Mouse (Mus musculus) cerebellum, adult 8-10 months (tissue): ENCODE results near the gene Appl1.

Experiments
- DNase-seq: peaks from one replicate; pipeline ENCODE4 v3.0.0; 2022

Appl1 gene

GRCm38 (mm10) chr14:26971106-26971789 is at the start of gene Appl1:
Appl1 (minus strand) TSS chr14:26971232.
- no peak for DNase-seq

GRCm38 (mm10) chr14:27019850-27020249 is 48.8 kb upstream of the Appl1 start:
- no peak for DNase-seq

DNA sequence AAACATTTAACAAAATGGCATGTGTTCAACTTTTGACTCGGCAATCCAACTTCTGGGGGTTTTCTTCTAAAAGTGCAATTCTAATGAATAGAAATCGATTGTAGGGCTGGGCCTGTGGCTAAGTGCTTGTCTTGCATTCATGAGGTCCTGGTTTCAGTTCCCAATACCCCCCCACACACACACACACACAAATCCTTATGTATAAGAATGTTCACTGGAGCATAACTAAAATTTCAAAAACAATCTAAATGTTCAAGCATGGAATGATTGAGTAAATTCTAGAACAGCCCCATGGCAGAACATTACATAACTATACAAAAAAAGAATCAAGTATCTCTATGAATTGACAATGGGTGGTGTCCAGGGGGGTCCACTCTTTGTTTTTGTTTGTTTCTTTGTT is 46.9 kb upstream of the Appl1 start:
- no peak for DNase-seq

DNA sequence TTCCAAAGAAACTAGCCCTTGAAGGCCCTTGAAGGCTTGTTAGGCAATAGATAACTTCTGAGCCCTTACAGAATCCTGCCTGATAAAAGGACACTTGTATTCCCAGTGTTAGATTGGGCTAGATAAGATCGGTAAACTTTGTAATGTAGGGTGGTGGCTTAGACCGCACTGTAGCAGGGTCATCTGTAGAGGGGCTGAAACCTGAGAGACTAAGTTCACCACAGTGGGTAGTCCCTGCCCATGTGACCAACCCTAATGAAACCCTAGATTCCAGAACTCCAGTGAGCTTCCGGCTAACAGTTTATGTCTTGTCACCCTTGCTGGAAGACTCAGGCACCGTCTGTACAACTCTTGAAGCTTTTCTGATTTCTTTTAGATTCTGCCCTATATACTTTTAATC is 42.6 kb upstream of the Appl1 start:
- no peak for DNase-seq

GRCm38 (mm10) chr14:27011561-27011960 is 40.5 kb upstream of the Appl1 start:
- no peak for DNase-seq

GRCm38 (mm10) chr14:27005937-27006336 is 34.9 kb upstream of the Appl1 start:
- no peak for DNase-seq

DNA sequence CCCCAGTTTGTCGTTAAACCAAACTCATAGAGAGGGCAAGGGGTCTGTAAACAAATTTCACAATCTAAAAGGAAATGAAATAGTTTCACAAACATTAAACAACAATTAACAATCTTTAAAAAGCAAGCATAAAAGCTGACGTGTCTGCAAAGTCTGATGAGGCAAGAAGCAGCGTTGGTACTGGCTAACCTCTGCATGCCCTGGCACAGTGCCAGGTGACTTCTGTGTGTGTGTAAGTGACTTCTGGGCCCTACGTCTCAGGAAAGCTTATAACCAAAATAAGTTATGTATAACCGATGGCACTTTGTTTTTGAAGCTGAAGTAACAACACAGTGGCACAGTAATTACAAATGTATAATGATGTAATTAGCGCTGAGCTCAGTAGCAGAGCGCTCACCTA is 33.9 kb upstream of the Appl1 start:
- DNase-seq = no peak

- DNase-seq = no peak
These were observed 29.4 kb upstream of the Appl1 start for GRCm38 (mm10) chr14:27000386-27000785.

DNA sequence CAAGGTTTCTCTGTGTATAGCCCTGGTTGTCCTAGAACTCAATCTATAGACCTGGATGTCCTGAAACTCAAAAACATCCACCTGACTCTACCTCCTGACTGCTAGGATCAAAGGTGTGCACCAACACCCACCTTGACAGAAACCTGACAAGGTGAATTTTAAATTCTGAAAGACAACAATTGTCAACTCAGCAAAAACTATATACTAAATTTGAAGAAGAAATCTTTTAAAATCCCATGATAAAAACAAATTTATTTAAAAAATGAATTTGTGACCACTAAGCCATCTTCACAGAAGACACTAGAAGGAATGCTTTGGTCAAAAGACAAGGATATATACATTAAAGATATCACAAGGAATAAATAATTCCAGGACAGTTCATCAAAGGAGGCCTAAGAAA is 25.2 kb upstream of the Appl1 start:
- DNase-seq = no peak

DNA sequence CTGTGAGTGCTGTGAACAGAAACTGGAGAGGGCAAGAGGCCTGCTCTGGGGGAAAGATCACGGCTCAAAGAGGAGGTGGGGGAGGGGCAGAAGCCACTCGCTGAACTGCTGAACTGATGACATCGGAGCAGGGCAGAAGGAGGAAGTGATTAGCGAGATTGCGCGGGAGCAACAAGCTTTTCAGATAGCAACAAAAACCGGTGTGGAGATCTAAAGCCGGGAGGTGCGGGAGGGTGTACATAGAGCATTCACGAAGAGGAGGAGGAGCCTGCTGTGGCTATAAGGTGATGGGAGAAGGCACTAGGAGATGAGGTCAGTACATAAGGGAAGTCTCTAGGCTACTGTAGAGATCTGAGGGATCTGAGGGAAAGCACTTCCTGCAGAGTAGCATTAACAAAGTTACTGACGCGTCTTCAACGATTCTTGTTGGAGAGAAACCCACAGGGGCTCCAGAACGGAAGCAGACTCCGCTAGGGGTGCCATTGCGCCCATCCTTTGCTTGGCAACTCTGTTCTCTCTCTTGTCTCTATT is 23.2 kb upstream of the Appl1 start, which contains the start of gene Hesx1:
Gene Hesx1, plus strand, starts transcription at position 206 of the 531 bp plus-strand sequence.
- no peak for DNase-seq

GRCm38 (mm10) chr14:26993427-26993826 is 22.4 kb upstream of the Appl1 start:
- no peak for DNase-seq

- no peak for DNase-seq
These were observed 20.6 kb upstream of the Appl1 start for GRCm38 (mm10) chr14:26991622-26992021.

DNA sequence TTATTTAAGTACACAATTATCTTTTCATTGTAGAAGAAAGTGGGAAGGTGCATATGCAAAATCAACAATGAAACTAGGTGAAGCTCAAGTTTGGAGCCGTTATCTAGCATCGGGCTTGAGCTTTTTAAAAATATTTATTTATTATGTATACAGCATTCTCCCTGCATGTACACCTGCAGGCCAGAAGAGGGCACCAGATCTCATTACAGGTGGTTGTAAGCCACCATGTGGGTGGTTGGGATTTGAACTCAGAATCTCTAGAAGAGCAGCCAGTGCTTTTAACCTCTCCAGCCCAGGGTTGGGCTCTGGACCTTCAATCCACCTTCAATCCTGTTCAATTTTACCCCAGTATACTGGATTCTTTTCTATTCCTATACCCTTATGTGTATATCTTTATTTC is 17.7 kb upstream of the Appl1 start:
- DNase-seq = no peak

DNA sequence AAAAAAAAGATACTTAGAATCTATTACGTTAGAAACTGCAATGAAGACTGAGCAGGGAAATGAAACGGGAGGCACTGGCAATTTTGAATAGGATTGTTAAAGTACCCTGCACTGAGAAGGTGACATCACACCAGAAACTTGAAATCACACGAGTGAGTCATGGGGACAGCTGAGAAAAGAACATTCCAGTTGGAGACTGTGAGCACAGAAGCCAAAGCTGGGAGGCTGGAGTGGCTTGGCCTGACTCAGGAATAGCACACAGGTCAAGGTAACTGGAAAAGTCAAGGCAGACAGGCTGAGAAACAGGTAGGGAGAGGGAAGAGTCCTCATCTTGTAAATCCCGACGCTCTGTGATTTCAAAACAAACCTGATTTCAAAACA is 11.1 kb upstream of the Appl1 start:
- DNase-seq = no peak

DNA sequence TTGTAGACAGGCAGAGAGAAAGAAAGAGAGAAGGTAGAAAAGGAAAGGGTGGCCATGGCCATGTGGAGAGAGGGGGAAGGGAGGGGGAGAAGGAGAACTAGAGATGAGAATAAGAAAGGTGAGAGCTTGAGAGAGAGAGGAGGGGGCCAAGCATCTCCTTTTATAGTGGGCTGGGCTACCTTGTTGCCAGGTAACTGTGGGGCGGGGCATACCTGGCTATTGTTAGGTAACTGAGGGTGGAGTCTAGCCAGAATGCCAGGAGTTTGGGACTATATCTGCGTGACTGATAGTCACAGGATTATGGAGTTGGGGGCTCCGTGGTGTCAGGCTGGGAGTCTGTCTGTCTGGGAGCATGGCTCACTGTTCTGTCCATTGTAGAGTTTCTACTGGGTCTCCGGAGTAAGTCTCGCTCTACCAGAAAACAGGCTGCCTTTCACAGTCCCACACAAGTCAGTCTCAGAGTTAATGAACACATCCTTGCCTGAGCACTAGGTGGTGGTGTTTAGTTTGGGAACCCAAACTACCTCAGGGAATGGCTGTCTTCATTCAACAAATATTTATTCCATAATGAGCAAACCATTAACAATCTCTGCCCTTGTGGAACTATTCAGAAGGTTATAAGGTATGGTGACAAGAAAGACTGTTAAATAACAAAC is 10.6 kb upstream of the Appl1 start:
- DNase-seq = no peak

DNA sequence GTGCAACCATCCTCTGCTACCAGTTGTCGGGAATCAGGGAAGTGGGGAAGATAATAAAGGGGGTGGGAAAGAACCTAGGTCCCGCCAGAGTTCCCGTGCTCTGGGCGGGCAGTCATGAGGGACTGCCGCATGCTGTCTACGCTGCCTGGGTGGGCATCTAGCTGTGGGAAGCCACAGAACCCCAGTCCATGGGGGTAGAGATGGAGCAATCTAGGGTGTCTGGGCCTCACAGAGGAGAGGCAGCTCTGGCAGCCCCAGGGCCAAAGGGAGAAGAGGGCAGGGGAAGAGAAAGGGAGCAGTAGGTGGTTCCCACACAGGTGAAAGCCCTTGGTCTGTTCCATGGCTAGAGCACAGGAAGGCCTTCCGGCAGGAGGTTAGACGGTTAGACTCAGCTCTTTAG is 10.0 kb upstream of the Appl1 start:
- no peak for DNase-seq

GRCm38 (mm10) chr14:26979808-26980207 is 8.8 kb upstream of the Appl1 start:
- DNase-seq = no peak

DNA sequence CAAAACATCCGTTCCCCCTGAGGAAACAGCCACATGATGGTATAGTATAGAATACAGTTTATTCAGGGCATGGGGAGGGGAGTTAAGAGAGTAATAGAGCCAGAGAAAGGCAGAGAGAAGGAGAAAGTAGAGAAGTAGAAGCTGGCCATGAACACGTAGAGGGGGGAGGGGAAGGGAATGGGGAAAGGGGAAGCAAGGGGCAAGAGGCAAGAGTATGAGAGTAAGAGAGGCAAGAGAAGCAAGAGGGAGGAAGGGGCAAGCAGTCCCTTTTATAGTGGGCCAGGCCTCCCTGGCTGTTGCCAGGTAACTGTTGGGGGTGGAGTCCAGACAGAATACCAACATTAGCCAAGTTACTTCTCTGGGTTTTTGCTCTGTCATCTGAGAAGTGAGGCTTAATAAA is 6.5 kb upstream of the Appl1 start:
- DNase-seq = no peak

DNA sequence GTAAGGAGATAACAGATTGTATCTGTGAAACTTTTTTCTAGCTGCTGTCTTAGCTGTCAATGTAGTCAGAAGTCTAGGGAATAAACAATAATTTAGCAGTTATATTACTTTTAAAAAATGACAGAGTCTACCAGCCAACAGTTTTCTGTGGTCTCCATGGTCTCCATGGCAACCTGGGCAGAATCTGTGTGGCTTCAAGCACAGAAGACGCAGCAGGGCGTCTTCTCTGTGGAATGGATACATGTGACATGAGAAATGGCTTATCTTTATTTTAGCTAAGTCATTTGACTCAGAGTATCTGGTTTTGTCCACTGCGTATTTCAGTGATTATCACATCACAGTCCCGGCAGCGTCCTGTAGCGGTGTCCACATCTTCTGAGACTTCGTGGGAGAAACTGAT is 5.2 kb upstream of the Appl1 start:
- no peak for DNase-seq

- DNase-seq = no peak
These were observed 4.5 kb upstream of the Appl1 start for GRCm38 (mm10) chr14:26975490-26975889.

- no peak for DNase-seq
These were observed 2.1 kb upstream of the Appl1 start for GRCm38 (mm10) chr14:26973089-26973488.

DNA sequence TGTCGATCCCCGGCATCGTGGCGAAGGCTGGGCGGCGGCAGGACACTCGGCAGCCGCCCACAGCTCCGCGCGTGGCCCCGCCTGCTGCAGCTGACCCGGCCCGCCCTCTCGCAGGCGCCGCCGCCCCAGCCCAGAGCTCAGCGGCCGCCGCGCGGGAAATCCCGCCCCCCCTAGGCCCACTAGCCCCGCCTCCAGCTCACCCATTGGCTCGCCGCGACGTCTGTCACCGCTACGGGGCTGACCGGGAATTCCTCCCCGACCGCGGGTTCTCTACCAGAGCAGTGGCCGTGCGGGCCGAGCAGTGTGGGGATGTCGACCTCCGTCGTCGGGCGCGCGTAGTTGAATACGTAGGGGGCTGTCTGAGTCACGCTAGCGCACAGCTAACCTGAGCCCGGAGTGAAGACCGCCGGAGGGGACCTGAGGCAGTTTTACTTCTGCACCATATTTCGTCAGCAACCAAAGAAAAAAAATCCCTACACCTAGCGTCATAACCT is 546 bp downstream of the Appl1 start:
- DNase-seq = peak; percentile 95

GRCm38 (mm10) chr14:26969856-26970407 is 1.1 kb downstream of the Appl1 start:
- no peak for DNase-seq

DNA sequence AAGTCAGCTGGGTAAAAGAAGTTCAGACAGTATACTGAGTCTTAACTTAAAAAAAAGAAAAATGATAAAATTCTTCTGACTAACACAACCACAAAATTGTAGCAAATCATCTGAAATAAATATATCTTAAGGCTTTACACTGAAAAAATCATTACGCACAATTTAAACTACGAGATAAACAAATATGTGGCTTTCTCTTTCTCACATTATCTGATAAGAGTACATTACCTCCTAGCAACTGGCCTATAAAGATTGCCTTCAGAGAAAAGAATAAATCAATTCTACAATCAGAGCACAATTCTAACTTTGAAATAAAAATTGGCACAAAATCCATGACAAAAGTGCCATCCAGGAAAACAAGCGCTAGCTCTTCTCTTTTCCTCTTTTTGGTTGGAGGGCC is 1.9 kb downstream of the Appl1 start:
- no peak for DNase-seq
